Mouse (Mus musculus): ENCODE results near the gene Olfr1256. TPM values are rescaled to one million over a fixed set of nuclear protein-coding genes. Genes with fewer than 3 reads are reported as not detected.

The Olfr1256 gene
- not detected for polyA plus RNA-seq (2017; shearing (Covaris generic))

GRCm38 (mm10) chr2:89841455-89841854 is at the start of gene Olfr1256:
Olfr1256 (minus strand) TSS chr2:89841555.

DNA sequence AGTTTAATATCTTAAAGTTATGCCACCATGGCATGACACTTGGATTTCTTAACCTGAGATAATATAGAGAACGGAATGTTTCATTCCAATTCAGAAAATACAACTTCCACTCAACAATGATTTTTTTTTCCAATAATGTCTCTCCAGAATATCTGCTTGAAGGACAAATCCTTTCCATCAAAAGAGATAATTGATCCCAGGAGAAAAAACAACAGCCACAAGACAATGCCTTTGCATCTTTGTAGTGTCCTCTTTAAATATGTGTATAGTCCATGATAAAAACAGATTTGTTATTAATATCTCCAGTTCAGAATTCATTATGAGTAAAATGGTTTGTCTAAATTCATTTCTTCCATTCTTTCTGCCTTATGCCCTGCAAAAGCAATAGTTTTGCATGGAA is 36.8 kb upstream of the Olfr1256 start, which contains the start of gene Olfr1257:
Olfr1257 (plus strand) TSS at position 301 of the 400 bp plus-strand sequence.

DNA sequence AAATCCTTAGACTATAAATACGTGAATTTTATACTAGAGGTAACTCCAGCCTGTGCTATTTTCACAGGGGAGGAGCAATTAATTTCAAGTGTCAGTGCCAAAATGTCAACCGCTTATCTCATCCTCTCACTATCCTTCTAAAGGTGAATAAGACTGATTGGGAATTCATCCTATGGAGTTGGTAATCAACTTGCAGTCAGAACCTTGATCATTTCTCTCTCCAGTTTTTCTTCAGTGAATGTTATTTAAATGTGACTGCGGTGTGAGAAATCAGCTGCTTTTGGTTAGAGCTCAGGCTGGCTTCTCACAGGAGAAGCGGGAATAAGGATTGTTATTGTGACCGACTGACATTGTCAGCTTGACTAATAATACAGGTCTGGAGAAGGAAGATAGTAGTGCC is 6.8 kb upstream of the Olfr1256 start, which contains the start of gene Olfr48:
Olfr48 (minus strand) TSS at position 101 of the 400 bp plus-strand sequence.

GRCm38 (mm10) chr2:89811751-89812150 is 29.6 kb downstream of the Olfr1256 start, which contains the start of gene Olfr1255:
Olfr1255 (plus strand) TSS chr2:89812051.

DNA sequence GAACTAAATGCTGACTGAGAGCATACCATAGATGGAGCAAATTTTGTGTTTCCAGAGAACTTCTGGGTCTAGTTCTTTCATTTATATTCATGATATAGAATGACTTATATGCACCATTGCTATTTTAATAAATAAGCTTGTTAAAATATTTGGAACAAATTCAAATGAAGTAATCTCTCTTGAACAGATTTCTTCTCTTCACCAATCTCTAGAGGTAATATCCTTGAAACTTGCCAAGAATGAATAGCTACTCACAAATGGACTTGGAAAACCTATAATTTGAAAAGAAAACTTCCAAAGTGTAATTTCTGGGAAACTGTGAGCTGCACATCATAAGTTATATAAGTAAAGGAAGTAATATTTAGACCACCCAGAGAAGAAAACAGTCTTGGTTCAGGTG is 47.8 kb downstream of the Olfr1256 start, which contains the start of gene Olfr1254:
Olfr1254 (minus strand) TSS at position 101 of the 400 bp plus-strand sequence.

Other genes starting within 250 kb of the Olfr1256 start
- gene Olfr1246, start 248.4 kb downstream of the Olfr1256 start, polyA plus RNA-seq (2017; shearing (Covaris generic)): under 1 TPM in 1 of 2 experiments, not detected in 1; 0.88 TPM
- under 1 TPM; 0.11 to 0.39 TPM for gene Olfr1247, start 227.4 kb downstream of the Olfr1256 start, polyA plus RNA-seq (2017; shearing (Covaris generic))
- gene Olfr1248, start 223.3 kb downstream of the Olfr1256 start, polyA plus RNA-seq (2017; shearing (Covaris generic)): not detected
- not detected for gene Olfr1249, start 206.6 kb downstream of the Olfr1256 start, polyA plus RNA-seq (2017; shearing (Covaris generic))
- gene Olfr1250, start 180.1 kb downstream of the Olfr1256 start, polyA plus RNA-seq (2017; shearing (Covaris generic)): under 1 TPM in 1 of 2 experiments, not detected in 1; 0.09 TPM
- not detected for gene Olfr1251, start 169.6 kb downstream of the Olfr1256 start, polyA plus RNA-seq (2017; shearing (Covaris generic))
- gene Olfr1252, start 116.5 kb downstream of the Olfr1256 start, polyA plus RNA-seq (2017; shearing (Covaris generic)): not detected
- gene Olfr1253, start 84.5 kb downstream of the Olfr1256 start, polyA plus RNA-seq (2017; shearing (Covaris generic)): not detected
- not detected for gene Olfr1254, start 47.9 kb downstream of the Olfr1256 start, polyA plus RNA-seq (2017; shearing (Covaris generic))
- gene Olfr1255, start 29.5 kb downstream of the Olfr1256 start, polyA plus RNA-seq (2017; shearing (Covaris generic)): not detected
- gene Olfr48, start 6.7 kb upstream of the Olfr1256 start, polyA plus RNA-seq (2017; shearing (Covaris generic)): under 1 TPM in 1 of 2 experiments, not detected in 1; 0.67 TPM
- not detected for gene Olfr1257, start 36.9 kb upstream of the Olfr1256 start, polyA plus RNA-seq (2017; shearing (Covaris generic))
- under 1 TPM in 1 of 2 experiments, not detected in 1; 0.37 TPM for gene Olfr1258, start 85.8 kb upstream of the Olfr1256 start, polyA plus RNA-seq (2017; shearing (Covaris generic))
- under 1 TPM in 1 of 2 experiments, not detected in 1; 0.08 TPM for gene Olfr1259, start 107.1 kb upstream of the Olfr1256 start, polyA plus RNA-seq (2017; shearing (Covaris generic))
- gene Olfr1260, start 132.8 kb upstream of the Olfr1256 start, polyA plus RNA-seq (2017; shearing (Covaris generic)): not detected
- under 1 TPM in 1 of 2 experiments, not detected in 1; 0.38 TPM for gene Olfr1261, start 149.7 kb upstream of the Olfr1256 start, polyA plus RNA-seq (2017; shearing (Covaris generic))
- not detected for gene Olfr1262, start 158.6 kb upstream of the Olfr1256 start, polyA plus RNA-seq (2017; shearing (Covaris generic))
- under 1 TPM; 0.07 to 0.34 TPM for gene Olfr1263, start 170.6 kb upstream of the Olfr1256 start, polyA plus RNA-seq (2017; shearing (Covaris generic))
- under 1 TPM; 0.04 to 0.38 TPM for gene Olfr1264, start 184.0 kb upstream of the Olfr1256 start, polyA plus RNA-seq (2017; shearing (Covaris generic))
- gene Olfr1265, start 193.8 kb upstream of the Olfr1256 start, polyA plus RNA-seq (2017; shearing (Covaris generic)): under 1 TPM; 0.07 to 0.23 TPM
- not detected for gene Olfr140, start 222.0 kb upstream of the Olfr1256 start, polyA plus RNA-seq (2017; shearing (Covaris generic))

Measured in inflammation-experienced regulatory T-cells (primary cell).